Mouse (Mus musculus) urinary bladder, postnatal 25 days (tissue): ENCODE measurements around the gene Zbtb20.

Experiments used
- DNase-seq: peaks from one replicate; pipeline ENCODE4 v3.0.0; 2022; ENCODE audit warnings: low spot score

Gene Zbtb20

GRCm38 (mm10) chr16:43604399-43605013 is 728.8 kb downstream of the Zbtb20 start:
- no peak for DNase-seq

GRCm38 (mm10) chr16:43607086-43607485 is 731.4 kb downstream of the Zbtb20 start:
- no peak for DNase-seq

DNA sequence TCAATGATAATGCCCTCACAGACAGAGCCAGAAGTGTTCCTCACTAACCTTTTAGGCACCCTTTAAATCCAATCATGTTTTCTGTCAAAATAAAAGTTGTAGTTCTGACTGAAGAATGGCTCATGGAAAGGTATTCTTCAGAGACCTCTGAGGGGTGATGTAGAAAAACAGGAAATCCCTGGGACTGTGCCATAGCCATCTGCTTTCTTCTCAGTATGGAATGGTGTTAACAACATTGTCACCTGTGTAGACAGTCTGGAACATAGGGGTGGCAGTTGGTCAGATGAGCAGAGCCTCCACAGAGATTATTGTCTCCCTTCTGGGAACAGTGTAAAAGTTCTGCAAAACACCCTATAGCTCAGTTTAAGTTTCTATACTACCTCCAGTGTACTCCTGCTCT is 732.4 kb downstream of the Zbtb20 start:
- no peak for DNase-seq

DNA sequence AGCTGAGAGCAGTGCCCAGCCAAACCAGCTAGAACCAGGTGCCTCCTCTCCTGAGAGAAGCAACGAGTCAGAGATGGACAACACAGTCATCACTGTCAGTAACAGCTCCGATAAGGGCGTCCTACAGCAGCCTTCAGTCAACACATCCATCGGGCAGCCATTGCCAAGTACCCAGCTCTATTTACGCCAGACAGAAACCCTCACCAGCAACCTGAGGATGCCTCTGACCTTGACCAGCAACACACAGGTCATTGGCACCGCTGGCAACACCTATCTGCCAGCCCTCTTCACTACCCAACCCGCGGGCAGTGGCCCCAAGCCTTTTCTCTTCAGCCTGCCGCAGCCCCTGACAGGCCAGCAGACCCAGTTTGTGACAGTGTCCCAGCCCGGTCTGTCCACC is 734.7 kb downstream of the Zbtb20 start:
- no peak for DNase-seq

GRCm38 (mm10) chr16:43616348-43616747 is 740.7 kb downstream of the Zbtb20 start:
- DNase-seq = no peak

GRCm38 (mm10) chr16:43617346-43617745 is 741.7 kb downstream of the Zbtb20 start:
- DNase-seq = no peak

GRCm38 (mm10) chr16:43618286-43618685 is 742.6 kb downstream of the Zbtb20 start:
- DNase-seq = no peak

DNA sequence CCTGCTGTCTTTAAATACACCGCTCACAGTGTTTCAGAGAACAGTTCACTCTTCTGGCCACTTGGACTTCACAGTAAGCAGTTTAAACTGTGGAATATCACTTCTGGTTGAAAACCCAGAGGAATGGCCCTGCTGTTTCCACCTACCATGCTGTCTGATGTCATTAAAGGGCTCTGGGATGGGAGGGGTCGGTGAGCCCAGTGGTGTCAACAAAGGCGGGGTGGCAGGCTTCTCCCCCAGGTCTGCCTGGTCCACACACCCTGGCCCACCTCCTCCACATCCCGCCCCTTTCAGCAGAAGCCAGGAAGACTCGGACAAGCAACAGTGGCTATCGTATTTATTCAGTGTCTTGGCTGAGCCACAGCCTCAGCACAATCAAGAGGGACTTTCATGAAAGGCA is 743.6 kb downstream of the Zbtb20 start:
- DNase-seq = no peak

- no peak for DNase-seq
Measured at GRCm38 (mm10) chr16:43620359-43620758, 744.7 kb downstream of the Zbtb20 start.

DNA sequence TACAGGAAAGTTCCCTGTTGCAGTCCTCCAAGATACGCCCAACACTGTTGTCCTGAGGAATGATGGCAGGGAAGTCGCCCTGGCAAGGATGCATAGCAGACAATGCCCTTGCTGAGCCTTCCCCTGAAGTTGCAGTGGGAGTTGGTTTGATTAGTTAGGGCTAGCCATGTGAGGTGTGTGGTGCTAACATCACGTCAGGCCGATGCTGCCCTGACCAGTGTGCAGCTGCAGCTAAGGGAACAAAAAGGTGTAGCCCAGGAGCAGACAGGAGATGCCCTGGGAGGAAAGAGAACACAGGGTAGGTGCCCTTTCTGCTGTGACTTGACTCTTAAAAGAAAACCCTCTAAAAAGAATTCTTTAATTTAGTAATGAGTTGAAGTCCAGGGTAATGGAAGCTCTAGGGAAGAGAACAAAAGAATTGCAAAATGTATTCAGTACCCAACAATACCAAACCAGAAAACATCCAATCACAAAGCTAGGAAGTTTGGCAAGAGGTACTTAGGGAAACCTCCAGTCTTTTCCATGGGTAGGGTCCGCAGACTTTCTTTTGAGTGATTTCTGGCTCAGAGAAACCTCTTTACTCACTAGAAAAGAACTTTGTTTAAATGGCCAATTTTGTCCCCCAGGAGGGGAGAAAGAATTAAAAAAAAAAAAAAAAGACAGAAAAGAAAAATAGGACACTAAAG is 747.8 kb downstream of the Zbtb20 start:
- no peak for DNase-seq

GRCm38 (mm10) chr16:43624876-43625275 is 749.2 kb downstream of the Zbtb20 start:
- DNase-seq = no peak

- DNase-seq = no peak
Measured at GRCm38 (mm10) chr16:43625289-43625688, 749.6 kb downstream of the Zbtb20 start.

GRCm38 (mm10) chr16:43625956-43626355 is 750.3 kb downstream of the Zbtb20 start:
- DNase-seq = no peak

- DNase-seq = no peak
Measured at GRCm38 (mm10) chr16:43628662-43629061, 753.0 kb downstream of the Zbtb20 start.

GRCm38 (mm10) chr16:43631758-43632157 is 756.1 kb downstream of the Zbtb20 start:
- DNase-seq = no peak

GRCm38 (mm10) chr16:43634037-43634436 is 758.4 kb downstream of the Zbtb20 start:
- DNase-seq = no peak

- DNase-seq = no peak
Measured at GRCm38 (mm10) chr16:43637241-43637640, 761.6 kb downstream of the Zbtb20 start.

DNA sequence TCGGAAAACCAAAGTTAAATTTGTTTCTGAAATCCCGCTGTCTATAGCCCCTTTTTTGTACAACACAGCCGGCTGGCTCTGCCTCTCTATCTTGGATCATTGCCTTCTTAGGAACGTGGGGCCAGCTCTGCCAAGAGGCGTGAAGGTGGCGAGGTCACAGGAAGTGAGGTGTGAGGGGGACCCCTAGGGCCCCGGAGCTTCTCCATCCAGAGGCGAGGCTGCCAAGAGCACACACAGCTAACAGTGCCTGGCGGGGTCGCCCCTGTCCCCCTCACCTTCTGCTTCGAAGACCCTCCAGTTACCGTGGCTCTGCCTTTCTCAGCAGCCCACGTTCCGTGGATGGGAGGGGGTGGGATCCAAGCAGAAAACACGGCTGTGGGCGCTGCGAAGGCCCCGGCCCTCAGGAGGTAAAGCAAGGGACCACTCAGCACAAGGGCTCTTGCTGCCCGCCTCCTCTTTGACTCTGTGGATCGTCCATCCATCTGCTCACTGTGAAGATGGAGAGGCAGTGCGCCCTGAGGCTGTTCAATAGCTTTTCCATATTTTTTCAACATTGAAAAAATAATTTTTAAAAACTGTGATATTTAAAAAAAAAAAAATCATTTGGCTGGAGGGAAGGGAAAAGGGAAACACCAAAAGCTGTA is 762.8 kb downstream of the Zbtb20 start:
- DNase-seq = no peak

- no peak for DNase-seq
Measured at GRCm38 (mm10) chr16:43641230-43641629, 765.5 kb downstream of the Zbtb20 start.

DNA sequence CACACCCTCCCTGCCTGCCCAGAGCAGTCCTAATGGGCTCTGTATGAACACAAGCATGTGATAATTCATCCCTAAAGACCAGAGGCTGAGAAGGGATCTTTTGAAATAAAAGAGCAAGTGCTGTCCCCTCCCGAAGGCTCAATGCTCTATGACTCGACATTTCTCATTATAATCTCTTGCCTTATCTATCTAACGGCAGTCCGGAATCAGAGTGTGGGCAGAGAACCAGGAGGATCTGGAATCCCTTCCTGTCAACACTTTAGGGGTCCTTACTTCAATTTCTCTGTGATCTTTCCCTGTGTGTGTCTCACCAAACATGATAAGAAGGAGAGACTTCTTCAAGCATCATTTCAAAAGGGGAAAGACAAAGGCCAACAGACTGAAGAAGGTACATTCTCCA is 770.2 kb downstream of the Zbtb20 start:
- no peak for DNase-seq

- no peak for DNase-seq
Measured at GRCm38 (mm10) chr16:43646943-43647342, 771.3 kb downstream of the Zbtb20 start.

DNA sequence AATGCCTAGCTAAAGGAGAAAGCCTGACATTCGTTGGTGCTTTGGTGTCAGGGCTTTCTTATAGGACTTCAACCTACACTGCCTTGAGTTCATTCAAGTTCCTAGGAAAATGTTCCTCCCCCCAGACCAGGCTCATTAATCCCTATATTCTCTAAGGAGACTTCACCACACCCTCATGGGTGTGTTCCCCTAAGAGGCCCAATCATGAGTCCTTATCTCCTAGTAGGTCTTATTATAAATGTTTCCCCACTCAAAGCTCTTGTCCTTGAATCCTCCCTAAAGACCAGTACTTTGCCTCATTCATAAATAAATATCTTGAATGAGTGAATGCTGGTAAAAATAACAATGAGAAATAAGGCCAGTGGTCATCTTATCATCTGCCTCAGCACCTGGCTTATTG is 772.0 kb downstream of the Zbtb20 start:
- DNase-seq = no peak

DNA sequence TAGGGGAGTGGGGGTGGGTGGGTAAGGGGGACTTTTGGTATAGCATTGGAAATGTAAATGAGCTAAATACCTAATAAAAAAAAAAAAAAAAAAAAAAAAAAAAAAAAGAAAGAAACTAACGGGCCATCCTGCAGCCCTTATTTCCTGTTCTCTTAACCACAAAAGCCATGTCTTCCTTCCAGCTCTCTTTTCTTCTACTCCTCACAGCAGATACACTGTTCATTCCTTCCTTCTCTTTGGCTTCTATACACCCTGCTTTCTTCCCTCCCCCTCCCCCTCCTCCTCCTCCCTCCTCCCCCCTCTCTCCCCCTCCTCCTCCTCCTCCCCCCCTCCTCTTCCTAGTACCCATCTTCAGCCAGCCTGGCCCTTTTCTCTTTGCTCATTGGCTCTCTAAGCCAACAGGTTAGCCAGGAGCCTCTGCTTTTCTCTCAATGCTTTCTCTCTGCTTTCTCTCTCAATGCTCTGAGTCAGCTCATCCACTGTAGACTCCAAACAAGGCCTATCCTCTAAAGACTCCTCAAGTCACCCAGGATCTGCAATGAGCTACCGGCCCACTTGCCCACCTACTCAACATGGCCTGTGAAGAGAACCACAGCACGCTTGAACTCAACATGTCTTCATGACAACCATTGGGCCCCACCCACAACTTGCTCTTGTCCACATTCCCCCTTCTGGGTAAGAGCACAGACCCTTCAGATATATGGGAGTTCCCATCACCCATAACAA is 774.8 kb downstream of the Zbtb20 start:
- DNase-seq = no peak
